Mouse (Mus musculus) small intestine, adult 2 months (tissue): Measurements from ENCODE around the gene Zfp335.

Source experiments
- CTCF ChIP-seq: fragments of 200-500 bp; IDR thresholded peaks from 2 replicates; pipeline ENCODE4 v1.5.1; 2012; ENCODE audit warnings: low read depth, mild to moderate bottlenecking, control low read depth, inconsistent platforms, low read length, moderate library complexity, mixed read lengths; ENCODE audit not compliant: insufficient replicate concordance, insufficient read length; ENCODE audit errors: extremely low read depth
- POLR2A ChIP-seq: fragments of 200-500 bp; IDR thresholded peaks from 2 replicates; pipeline ENCODE4 v1.6.1; 2012; ENCODE audit warnings: low read depth, mild to moderate bottlenecking, control low read depth, inconsistent platforms, low read length, moderate library complexity

GRCm38 (mm10) chr2:164874239-164874769 lies 37.3 kb downstream of the Zfp335 start:
- TF ChIP-seq POLR2A (no peak), CTCF (no peak)
